Mouse (Mus musculus): ENCODE measurements around the gene Nans. TPM values are rescaled to one million over a fixed set of nuclear protein-coding genes. Genes with fewer than 3 reads are reported as not detected.

Nans gene
- polyA plus RNA-seq, 1 experiment from 2014 or later: 81.3 TPM

GRCm38 (mm10) chr4:46535094-46535830, 46.2 kb downstream of the Nans start:
- H3K4me2 ChIP-seq (replicated peaks; ENCODE audit: low read depth): peak overlapping the region; percentile 86
- 0 out of 2 replicates have a peak, but pooled peaks cover 4% of the 10 kb centered on the region for H3K27me3 ChIP-seq (replicated peaks; ENCODE audit: control insufficient read depth, insufficient read depth, low read length)
- 3% methylated on average over 16 of the region's 16 CpGs for whole genome bisulfite sequencing
- H3K4me3 ChIP-seq (ENCODE audit: low read depth, low read length): peak overlapping the region; percentile 72
- TF ChIP-seq CTCF (IDR thresholded peaks at IDR 0.05; ENCODE audit: low read depth): no peak
- peaks cover 22% of the 10 kb centered on the region for H3K36me3 ChIP-seq (ENCODE audit: control insufficient read depth, insufficient read depth)
- H3K9ac ChIP-seq (ENCODE audit: low read depth, low read length): peak overlapping the region; percentile 73
- no peaks in the 10 kb centered on the region for H3K4me1 ChIP-seq (replicated peaks; ENCODE audit: control insufficient read depth, insufficient read depth, low read length)
- no peak for ATAC-seq
- H3K9me3 ChIP-seq (ENCODE audit: control insufficient read depth): no peaks in the 10 kb centered on the region
- H3K27ac ChIP-seq (ENCODE audit: low read depth, low read length): peak overlapping the region; percentile 84

- Histone ChIP-seq H3K4me3 (ENCODE audit: low read depth, low read length) (peak within 1 kb of the TSS; percentile 72), H3K4me2 (replicated peaks; ENCODE audit: low read depth) (peak within 1 kb of the TSS; percentile 86), H3K4me1 (replicated peaks; ENCODE audit: control insufficient read depth, insufficient read depth, low read length) (no peaks in the 10 kb centered on the region), H3K9me3 (ENCODE audit: control insufficient read depth) (no peaks in the 10 kb centered on the region), H3K27me3 (replicated peaks; ENCODE audit: control insufficient read depth, insufficient read depth, low read length) (0 out of 2 replicates have a peak, but pooled peaks cover 4% of the 10 kb centered on the region), H3K27ac (ENCODE audit: low read depth, low read length) (peak within 1 kb of the TSS; percentile 84), H3K9ac (ENCODE audit: low read depth, low read length) (peak within 1 kb of the TSS; percentile 73), H3K36me3 (ENCODE audit: control insufficient read depth, insufficient read depth) (peaks cover 27% of the 10 kb centered on the region)
- TF ChIP-seq CTCF (IDR thresholded peaks at IDR 0.05; ENCODE audit: low read depth): peak; percentile 67
- WGBS: under 1% methylated on average over 46 of the region's 46 CpGs
- ATAC-seq: peak; percentile 82
Measured at GRCm38 (mm10) chr4:46535840-46536361, 46.9 kb downstream of the Nans start, which contains the start of gene Trim14. Trim14 (minus strand) TSS chr4:46536141.

GRCm38 (mm10) chr4:46539167-46539566, 50.1 kb downstream of the Nans start:
- Histone ChIP-seq H3K4me2 (replicated peaks; ENCODE audit: low read depth) (no peak overlapping the region), H3K4me1 (replicated peaks; ENCODE audit: control insufficient read depth, insufficient read depth, low read length) (no peaks in the 10 kb centered on the region), H3K9me3 (ENCODE audit: control insufficient read depth) (no peaks in the 10 kb centered on the region), H3K27ac (ENCODE audit: low read depth, low read length) (no peak overlapping the region), H3K27me3 (replicated peaks; ENCODE audit: control insufficient read depth, insufficient read depth, low read length) (0 out of 2 replicates have a peak, but pooled peaks cover 4% of the 10 kb centered on the region), H3K9ac (ENCODE audit: low read depth, low read length) (no peak overlapping the region), H3K36me3 (ENCODE audit: control insufficient read depth, insufficient read depth) (peaks cover 47% of the 10 kb centered on the region), H3K4me3 (ENCODE audit: low read depth, low read length) (no peak overlapping the region)
- no peak for TF ChIP-seq CTCF (IDR thresholded peaks at IDR 0.05; ENCODE audit: low read depth)
- no peak for ATAC-seq
- WGBS: 66% methylated on average over 9 of the region's 9 CpGs

GRCm38 (mm10) chr4:46541707-46542106, 52.7 kb downstream of the Nans start:
- Histone ChIP-seq H3K4me3 (ENCODE audit: low read depth, low read length) (no peak overlapping the region), H3K27me3 (replicated peaks; ENCODE audit: control insufficient read depth, insufficient read depth, low read length) (no peaks in the 10 kb centered on the region), H3K9me3 (ENCODE audit: control insufficient read depth) (no peaks in the 10 kb centered on the region), H3K36me3 (ENCODE audit: control insufficient read depth, insufficient read depth) (peaks cover 52% of the 10 kb centered on the region), H3K9ac (ENCODE audit: low read depth, low read length) (no peak overlapping the region), H3K27ac (ENCODE audit: low read depth, low read length) (no peak overlapping the region), H3K4me1 (replicated peaks; ENCODE audit: control insufficient read depth, insufficient read depth, low read length) (no peaks in the 10 kb centered on the region), H3K4me2 (replicated peaks; ENCODE audit: low read depth) (no peak overlapping the region)
- ATAC-seq: no peak
- no peak for TF ChIP-seq CTCF (IDR thresholded peaks at IDR 0.05; ENCODE audit: low read depth)
- WGBS: 63% methylated on average over 9 of the region's 9 CpGs

- TF ChIP-seq CTCF (IDR thresholded peaks at IDR 0.05; ENCODE audit: low read depth): no peak
- no peaks in the 10 kb centered on the region for H3K9me3 ChIP-seq (ENCODE audit: control insufficient read depth)
- WGBS: 86% methylated on average over 13 of the region's 13 CpGs
- peaks cover 57% of the 10 kb centered on the region for H3K36me3 ChIP-seq (ENCODE audit: control insufficient read depth, insufficient read depth)
- H3K9ac ChIP-seq (ENCODE audit: low read depth, low read length): no peak overlapping the region
- no peak overlapping the region for H3K27ac ChIP-seq (ENCODE audit: low read depth, low read length)
- H3K4me3 ChIP-seq (ENCODE audit: low read depth, low read length): no peak overlapping the region
- no peak overlapping the region for H3K4me2 ChIP-seq (replicated peaks; ENCODE audit: low read depth)
- no peaks in the 10 kb centered on the region for H3K27me3 ChIP-seq (replicated peaks; ENCODE audit: control insufficient read depth, insufficient read depth, low read length)
- no peak for ATAC-seq
- no peaks in the 10 kb centered on the region for H3K4me1 ChIP-seq (replicated peaks; ENCODE audit: control insufficient read depth, insufficient read depth, low read length)
Measured at GRCm38 (mm10) chr4:46543366-46544050, 54.5 kb downstream of the Nans start.

GRCm38 (mm10) chr4:46544313-46544712, 55.3 kb downstream of the Nans start:
- Histone ChIP-seq H3K27ac (ENCODE audit: low read depth, low read length) (no peak overlapping the region), H3K9ac (ENCODE audit: low read depth, low read length) (no peak overlapping the region), H3K4me3 (ENCODE audit: low read depth, low read length) (no peak overlapping the region), H3K4me1 (replicated peaks; ENCODE audit: control insufficient read depth, insufficient read depth, low read length) (no peaks in the 10 kb centered on the region), H3K27me3 (replicated peaks; ENCODE audit: control insufficient read depth, insufficient read depth, low read length) (no peaks in the 10 kb centered on the region), H3K36me3 (ENCODE audit: control insufficient read depth, insufficient read depth) (peaks cover 55% of the 10 kb centered on the region), H3K4me2 (replicated peaks; ENCODE audit: low read depth) (no peak overlapping the region), H3K9me3 (ENCODE audit: control insufficient read depth) (no peaks in the 10 kb centered on the region)
- WGBS: 33% methylated on average over 1 of the region's 1 CpGs
- ATAC-seq: no peak
- peak; percentile 73 for TF ChIP-seq CTCF (IDR thresholded peaks at IDR 0.05; ENCODE audit: low read depth)

Measured in intestine, postnatal 0 days (tissue).